Mouse (Mus musculus): ENCODE results near the gene Olfr1230.

Olfr1230 gene

GRCm38 (mm10) chr2:89297168-89297567, at the start of gene Olfr1230:
TSS of gene Olfr1230 (minus strand) at chr2:89297268.
- no peak for DNase-seq (ENCODE audit: low spot score in 2 of 2)

- no peak for DNase-seq (ENCODE audit: low spot score in 2 of 2)
These were observed 45.2 kb upstream of the Olfr1230 start, which contains the start of gene Olfr1233 for GRCm38 (mm10) chr2:89342298-89342697. TSS of gene Olfr1233 (minus strand) at chr2:89342398.

DNA sequence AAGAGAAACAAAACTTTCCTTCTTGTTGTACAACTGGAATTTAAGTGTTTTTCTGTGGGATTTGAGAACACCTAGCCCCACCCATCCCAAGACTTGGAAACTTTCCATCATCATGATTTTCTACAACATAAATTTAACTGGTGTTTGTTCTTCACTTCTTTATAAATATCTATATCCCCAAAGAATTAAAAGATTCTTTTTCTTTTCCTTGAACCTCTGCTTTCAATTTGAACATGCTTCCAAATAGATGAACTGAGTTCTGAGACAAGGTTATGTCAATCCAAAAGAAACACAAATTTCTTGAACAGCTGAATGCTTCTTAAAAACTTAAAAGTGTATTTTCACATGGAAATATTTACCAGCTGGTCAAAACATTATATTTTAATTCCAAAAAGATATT, 32.5 kb upstream of the Olfr1230 start, which contains the start of gene Olfr1232:
Gene Olfr1232, minus strand, starts transcription at position 101 of the 400 bp plus-strand sequence.
- DNase-seq (ENCODE audit: low spot score in 2 of 2) = no peak

- DNase-seq (ENCODE audit: low spot score in 2 of 2) = no peak
These were observed 9.9 kb upstream of the Olfr1230 start, which contains the start of gene Olfr1231 for GRCm38 (mm10) chr2:89306974-89307373. TSS of gene Olfr1231 (minus strand) at chr2:89307074.

- no peak for DNase-seq (ENCODE audit: low spot score in 2 of 2)
These were observed 9.2 kb downstream of the Olfr1230 start, which contains the start of gene Olfr1229 for GRCm38 (mm10) chr2:89287914-89288313. TSS of gene Olfr1229 (minus strand) at chr2:89288014.

- DNase-seq (ENCODE audit: low spot score in 2 of 2) = no peak
These were observed 43.1 kb downstream of the Olfr1230 start, which contains the start of gene Olfr1228 for GRCm38 (mm10) chr2:89253962-89254361. TSS of gene Olfr1228 (minus strand) at chr2:89254062.
